In the genomic region with DNA sequence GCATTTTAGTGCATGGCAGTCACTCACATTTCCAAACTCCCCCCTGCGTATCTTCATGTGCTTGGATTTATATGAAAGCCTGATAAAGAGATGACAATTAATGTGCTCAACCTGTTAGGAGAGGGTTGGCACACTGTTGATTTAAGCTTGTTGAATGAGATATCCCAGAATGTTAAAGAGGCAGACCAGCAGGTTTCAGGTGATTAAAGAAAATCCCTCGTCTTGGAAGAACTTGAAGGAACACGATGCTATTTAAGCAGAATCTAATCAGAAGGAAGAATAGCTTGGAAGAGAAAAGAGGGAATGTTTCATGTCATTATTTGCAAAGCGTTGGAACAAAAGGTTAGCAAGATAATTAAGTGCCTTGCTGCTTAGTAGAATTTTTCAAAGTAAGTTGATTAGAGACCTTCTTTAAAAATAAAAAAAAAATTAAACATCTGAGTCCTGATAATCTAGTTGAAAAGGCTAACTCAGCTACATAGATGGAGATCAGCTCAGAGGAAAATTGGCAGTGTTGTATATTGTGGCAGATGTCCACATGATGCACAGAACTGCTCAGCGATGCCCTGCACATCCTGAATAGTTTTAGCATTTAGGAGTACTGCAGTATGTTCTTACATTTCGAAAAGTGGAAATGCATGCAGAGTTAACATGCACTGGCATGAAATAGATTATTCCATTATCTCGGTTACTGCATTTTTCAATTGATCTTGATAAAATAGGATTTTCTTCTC, we compare ENCODE assay signal across 21 mouse cellular contexts.
DNase-seq lines count a peak whose midpoint lies in the region; ATAC-seq lines count a peak whose summit lies in the region.
"Had no signal": no experiment of that assay in that cellular context is flagged by ENCODE, and none has a peak within 500 bp of the region (broad histone marks: within the 10 kb centered on the region; RNA-seq: fewer than 3 reads in every experiment).

No protein-coding gene starts in this region.

- no peaks in the 10 kb centered on the region for H3K9me3 ChIP-seq in midbrain, embryonic 15.5 days
- H3K9me3 ChIP-seq in midbrain, embryonic 11.5 days (ENCODE audit: control insufficient read depth, low read length) = no peaks in the 10 kb centered on the region
- H3K9me3 ChIP-seq in forebrain, embryonic 13.5 days (replicated peaks) = no peaks in the 10 kb centered on the region
- H3K9me3 ChIP-seq: G1E; hindbrain, embryonic 12.5 days; limb, embryonic 13.5 days; liver, embryonic 12.5 days; midbrain, embryonic 12.5 days had no signal

- H3K36me3 ChIP-seq in midbrain, embryonic 15.5 days (replicated peaks) = no peaks in the 10 kb centered on the region
- H3K36me3 ChIP-seq in midbrain, embryonic 11.5 days (ENCODE audit: control insufficient read depth, insufficient read depth, low read length) = no peaks in the 10 kb centered on the region
- no peaks in the 10 kb centered on the region for H3K36me3 ChIP-seq in forebrain, embryonic 13.5 days (ENCODE audit: poor library complexity, severe bottlenecking)
- H3K36me3 ChIP-seq: G1E; hindbrain, embryonic 12.5 days; limb, embryonic 13.5 days; liver, embryonic 12.5 days; midbrain, embryonic 12.5 days had no signal

- no peaks in the 10 kb centered on the region for H3K27me3 ChIP-seq in midbrain, embryonic 15.5 days (replicated peaks)
- no peaks in the 10 kb centered on the region for H3K27me3 ChIP-seq in midbrain, embryonic 11.5 days (ENCODE audit: control insufficient read depth, insufficient read depth, low read length)
- no peaks in the 10 kb centered on the region for H3K27me3 ChIP-seq in forebrain, embryonic 13.5 days
- H3K27me3 ChIP-seq: CH12.LX; hindbrain, embryonic 12.5 days; limb, embryonic 13.5 days; liver, embryonic 12.5 days; midbrain, embryonic 12.5 days had no signal

- 0 out of 2 replicates have a peak, but pooled peaks cover 5% of the 10 kb centered on the region for H3K4me1 ChIP-seq in midbrain, embryonic 15.5 days
- no peaks in the 10 kb centered on the region for H3K4me1 ChIP-seq in midbrain, embryonic 11.5 days (ENCODE audit: control insufficient read depth, insufficient read depth, low read length)
- H3K4me1 ChIP-seq in forebrain, embryonic 13.5 days = peaks cover 16% of the 10 kb centered on the region
- H3K4me1 ChIP-seq: hindbrain, embryonic 12.5 days; liver, embryonic 12.5 days had no signal

- DNase-seq in frontal cortex, postnatal 36 days (ENCODE audit: low spot score in 2 of 2) = no peak
- no peak for DNase-seq in midbrain, embryonic 11.5 days (ENCODE audit: low spot score, missing footprints)
- DNase-seq in heart, adult 8-10 months (ENCODE audit: low spot score) = no peak
- DNase-seq: adrenal gland, adult 2 months; B cell, adult 2 months; gastrocnemius, postnatal 36 days; heart, adult 2 months; kidney, adult 2 months; kidney, postnatal 10 days; lung, adult 18-20 months; lung, postnatal 10 days had no signal

- no peak overlapping the region for H3K27ac ChIP-seq in midbrain, embryonic 15.5 days
- H3K27ac ChIP-seq in midbrain, embryonic 11.5 days (ENCODE audit: low read depth, low read length) = no peak overlapping the region
- H3K27ac ChIP-seq in forebrain, embryonic 13.5 days = no peak overlapping the region
- H3K27ac ChIP-seq: heart, adult 2 months; hindbrain, embryonic 12.5 days; limb, embryonic 13.5 days; liver, embryonic 12.5 days; midbrain, embryonic 12.5 days had no signal

- WGBS in midbrain, embryonic 15.5 days = 49% methylated on average over 7 of the region's 7 CpGs
- WGBS in midbrain, embryonic 11.5 days = 63% methylated on average over 7 of the region's 7 CpGs
- WGBS in forebrain, embryonic 13.5 days = 29% methylated on average over 7 of the region's 7 CpGs

- no peak overlapping the region for H3K4me3 ChIP-seq in midbrain, embryonic 15.5 days
- no peak overlapping the region for H3K4me3 ChIP-seq in midbrain, embryonic 11.5 days (ENCODE audit: low read depth, low read length)
- H3K4me3 ChIP-seq in forebrain, embryonic 13.5 days = no peak overlapping the region
- H3K4me3 ChIP-seq: heart, adult 2 months; hindbrain, embryonic 12.5 days; limb, embryonic 13.5 days; liver, embryonic 12.5 days; midbrain, embryonic 12.5 days had no signal

- H3K9ac ChIP-seq in midbrain, embryonic 15.5 days = no peak overlapping the region
- no peak overlapping the region for H3K9ac ChIP-seq in midbrain, embryonic 11.5 days (ENCODE audit: low read length)
- H3K9ac ChIP-seq in forebrain, embryonic 13.5 days = no peak overlapping the region
- H3K9ac ChIP-seq: hindbrain, embryonic 12.5 days; limb, embryonic 13.5 days; liver, embryonic 12.5 days; midbrain, embryonic 12.5 days had no signal

- H3K4me2 ChIP-seq in midbrain, embryonic 15.5 days = no peak overlapping the region
- no peak overlapping the region for H3K4me2 ChIP-seq in midbrain, embryonic 11.5 days
- H3K4me2 ChIP-seq in forebrain, embryonic 13.5 days = no peak overlapping the region
- H3K4me2 ChIP-seq: hindbrain, embryonic 12.5 days; limb, embryonic 13.5 days; liver, embryonic 12.5 days; midbrain, embryonic 12.5 days had no signal

- peak; percentile 65; the same call in 1 of the 2 replicates for ATAC-seq in frontal cortex, adult (ENCODE audit: low TSS enrichment)
- ATAC-seq in midbrain, embryonic 15.5 days (replicated peaks) = 0 out of 2 replicates have a peak, but pooled peaks have one; percentile 72
- no peak for ATAC-seq in midbrain, embryonic 11.5 days (ENCODE audit: low FRiP score)
- ATAC-seq in forebrain, embryonic 13.5 days = peak; percentile 84
- no peak for ATAC-seq in megakaryocyte, adult 5-6 weeks (ENCODE audit: poor library complexity, severe bottlenecking)
- ATAC-seq: liver, embryonic 12.5 days had no signal

Comparison
In these comparisons a context has a peak if more than half of its experiments do, and no peak if none do; other contexts are left out.
1. ATAC-seq: peak in frontal cortex, adult (single experiment), midbrain, embryonic 15.5 days (single experiment) and forebrain, embryonic 13.5 days (single experiment); none in midbrain, embryonic 11.5 days (single experiment) and megakaryocyte, adult 5-6 weeks (single experiment).